Mouse (Mus musculus) left cerebral cortex, postnatal 14 days (tissue): ENCODE measurements around the gene Ipo9. TPM values are rescaled to one million over a fixed set of nuclear protein-coding genes. Genes with fewer than 3 reads are reported as not detected.

Experiments
- microRNA-seq, 2 experiments: library from miRNA; unstranded; fragments of <30 nt; microRNA quantifications; one replicate each; pipeline ENCODE4 v1.2.0; 2022
- total RNA-seq, 2 experiments: library from RNA; stranded (reverse); gene quantifications; 2 replicates each; pipeline ENCODE4 v1.2.3; 2021

Gene Ipo9
- total RNA-seq, 2 experiments from 2014 or later = 157 to 162 TPM

Small RNA genes within 50 kb of the gene (microRNA-seq; reads per million reads assigned to microRNA genes)
- gene Mir1231 = 8.8 to 10.3 reads per million in 2 experiments

Other genes with a start within 250 kb of the Ipo9 start
- not detected for gene Elf3, start 171.9 kb downstream of the Ipo9 start, total RNA-seq
- gene Rnpep, start 146.4 kb downstream of the Ipo9 start, total RNA-seq = 10 to 100 TPM; 53.2 to 54.1 TPM
- gene Timm17a, start 116.7 kb downstream of the Ipo9 start, total RNA-seq = 100 to 1,000 TPM; 187 to 189 TPM
- under 1 TPM; 0.34 to 0.72 TPM for gene Lmod1, start 105.7 kb downstream of the Ipo9 start, total RNA-seq
- gene Shisa4, start 55.3 kb downstream of the Ipo9 start, total RNA-seq = 100 to 1,000 TPM; 159 to 165 TPM
- 100 to 1,000 TPM; 146 to 161 TPM for gene Nav1, start 176.8 kb upstream of the Ipo9 start, total RNA-seq